Mouse (Mus musculus) layer of hippocampus, adult 9-11 months (tissue): ENCODE data around the gene Zfr.
"Not testable (repeated sequence)": the region's sequence is repeated elsewhere in the genome, so short reads cannot be mapped to it uniquely, and the experiment has no call there.

ENCODE experiments used
- DNase-seq: peaks from one replicate; pipeline ENCODE4 v3.0.0; 2022

The Zfr gene

GRCm38 (mm10) chr15:12195966-12196365 is 78.3 kb downstream of the Zfr start:
- no peak for DNase-seq

GRCm38 (mm10) chr15:12196410-12197191 is 79.0 kb downstream of the Zfr start:
- DNase-seq = no peak

GRCm38 (mm10) chr15:12197361-12197760 is 79.7 kb downstream of the Zfr start:
- DNase-seq = no peak

- no peak for DNase-seq
Measured at GRCm38 (mm10) chr15:12200021-12200420, 82.4 kb downstream of the Zfr start.

- no peak for DNase-seq
Measured at GRCm38 (mm10) chr15:12201856-12202255, 84.2 kb downstream of the Zfr start.

- no peak for DNase-seq
Measured at GRCm38 (mm10) chr15:12202456-12202855, 84.8 kb downstream of the Zfr start.

- DNase-seq = not testable (repeated sequence)
Measured at GRCm38 (mm10) chr15:12203008-12203407, 85.4 kb downstream of the Zfr start.

- DNase-seq = no peak
Measured at GRCm38 (mm10) chr15:12203512-12204318, 86.1 kb downstream of the Zfr start.

- peak; percentile 99 for DNase-seq
Measured at GRCm38 (mm10) chr15:12204319-12205159, 86.9 kb downstream of the Zfr start, which contains the start of gene Mtmr12. Gene Mtmr12, plus strand, starts transcription at chr15:12205028.

- no peak for DNase-seq
Measured at GRCm38 (mm10) chr15:12205160-12205901, 87.7 kb downstream of the Zfr start.

- DNase-seq = no peak
Measured at GRCm38 (mm10) chr15:12205902-12206645, 88.4 kb downstream of the Zfr start.

GRCm38 (mm10) chr15:12206646-12207222 is 89.1 kb downstream of the Zfr start:
- no peak for DNase-seq

- no peak for DNase-seq
Measured at GRCm38 (mm10) chr15:12207556-12208090, 90.0 kb downstream of the Zfr start.

- peak; percentile 93 for DNase-seq
Measured at GRCm38 (mm10) chr15:12211577-12211976, 93.9 kb downstream of the Zfr start.

- DNase-seq = no peak
Measured at GRCm38 (mm10) chr15:12212266-12212665, 94.6 kb downstream of the Zfr start.

- DNase-seq = no peak
Measured at GRCm38 (mm10) chr15:12214531-12215414, 97.1 kb downstream of the Zfr start.

- peak; percentile 94 for DNase-seq
Measured at GRCm38 (mm10) chr15:12215415-12215718, 97.7 kb downstream of the Zfr start.

GRCm38 (mm10) chr15:12216119-12216518 is 98.5 kb downstream of the Zfr start:
- DNase-seq = no peak

- DNase-seq = no peak
Measured at GRCm38 (mm10) chr15:12216798-12217197, 99.2 kb downstream of the Zfr start.

GRCm38 (mm10) chr15:12217332-12217731 is 99.7 kb downstream of the Zfr start:
- not testable (repeated sequence) for DNase-seq
